Mouse (Mus musculus) liver, postnatal 0 days (tissue): Measurements from ENCODE around the gene Sptb. TPM values are rescaled to one million over a fixed set of nuclear protein-coding genes. Genes with fewer than 3 reads are reported as not detected.
A peak's percentile ranks its signal among the peaks of the same experiment; 100 is the strongest.

Source experiments
- ATAC-seq: fragments of 200-750 bp; cut with Nextera tagmentation; 2 replicates; pipeline ENCODE4 v1.8.0; 2017; ENCODE audit warnings: mild to moderate bottlenecking, moderate library complexity
- DNase-seq: peaks from one replicate; pipeline ENCODE4 v3.0.0-alpha.2; 2016
- H3K27ac ChIP-seq: fragments of 300-500 bp; sonication (generic); 2 replicates; pipeline ENCODE4 v1.5.1; 2014; ENCODE audit warnings: antibody characterized with exemption, moderate library complexity, mild to moderate bottlenecking, low read depth
- H3K27me3 ChIP-seq: fragments of 300-500 bp; sonication (generic); 2 replicates; pipeline ENCODE4 v1.6.1; 2014; ENCODE audit warnings: low read length, control low read depth, mixed read lengths; ENCODE audit not compliant: insufficient read depth
- H3K36me3 ChIP-seq: fragments of 300-500 bp; sonication (generic); replicated peaks from 2 replicates; pipeline ENCODE4 v1.6.1; 2014; ENCODE audit warnings: mild to moderate bottlenecking, control low read depth, low read length, moderate library complexity, mixed read lengths; ENCODE audit not compliant: insufficient read depth
- H3K4me1 ChIP-seq: fragments of 300-500 bp; sonication (generic); 2 replicates; pipeline ENCODE4 v1.6.1; 2014; ENCODE audit warnings: antibody characterized with exemption, mild to moderate bottlenecking, control low read depth; ENCODE audit not compliant: insufficient read depth
- H3K4me2 ChIP-seq: fragments of 300-500 bp; sonication (generic); 2 replicates; pipeline ENCODE4 v1.6.1; 2014; ENCODE audit warnings: low read depth, mild to moderate bottlenecking, low read length, moderate library complexity, mixed read lengths
- H3K4me3 ChIP-seq: fragments of 300-500 bp; sonication (generic); 2 replicates; pipeline ENCODE4 v1.5.1; 2014; ENCODE audit warnings: low read depth, low read length
- H3K9ac ChIP-seq: fragments of 300-500 bp; sonication (generic); replicated peaks from 2 replicates; pipeline ENCODE4 v1.6.1; 2014; ENCODE audit warnings: mild to moderate bottlenecking, moderate library complexity
- H3K9me3 ChIP-seq: fragments of 300-500 bp; sonication (generic); 2 replicates; pipeline ENCODE4 v1.6.1; 2016; ENCODE audit warnings: mild to moderate bottlenecking, control low read depth, low read length, mixed read lengths
- CTCF ChIP-seq: sonication (generic); IDR thresholded peaks from 2 replicates; pipeline ENCODE4 v1.5.1; 2016; ENCODE audit warnings: antibody characterized with exemption, low read depth
- EP300 ChIP-seq: IDR thresholded peaks from 2 replicates; pipeline ENCODE4 v1.6.1; 2016; ENCODE audit warnings: antibody characterized with exemption, low read depth, mild to moderate bottlenecking
- WGBS: fragments of 180-500 bp; shearing (Covaris S2); extraction: QIAGEN DNeasy Blood & Tissue Kit; methylation state at CpG from one replicate; pipeline ENCODE4 v1.1.7; 2014; ENCODE audit not compliant: insufficient replicate concordance; 5-methylcytosine and 5-hydroxymethylcytosine counted together
- polyA plus RNA-seq: library from polyadenylated mRNA; unstranded; fragments of >200 nt; fragmentation: Nextera tagmentation; extraction: Ambion mirVana; gene quantifications from 2 replicates; pipeline ENCODE4 v1.2.1, GENCODE M21; 2015

Sptb gene
- polyA plus RNA-seq, 1 experiment from 2014 or later = 14.8 TPM

DNA sequence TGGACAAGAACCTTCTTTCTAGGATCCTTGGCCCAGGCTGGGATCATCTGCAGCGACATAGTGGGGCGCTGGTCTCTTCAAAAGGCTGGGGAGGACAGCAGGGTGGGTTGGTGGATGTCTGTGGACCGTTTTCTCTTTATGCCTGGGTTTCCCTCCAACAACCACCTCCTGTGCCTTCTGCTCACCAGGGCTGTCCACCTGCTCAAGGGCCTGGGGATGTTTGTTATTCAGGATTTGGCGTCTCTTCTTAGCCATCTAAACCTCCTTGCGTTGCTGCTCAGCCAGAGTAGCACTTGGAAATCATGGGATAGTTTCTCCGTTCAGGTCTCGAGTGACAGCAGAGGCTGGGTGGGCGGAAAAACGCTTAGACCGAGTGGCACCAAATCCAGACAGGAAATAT lies 144.1 kb downstream of the Sptb start:
- H3K36me3 ChIP-seq = peaks cover 63% of the 10 kb centered on the region
- ATAC-seq = no peak
- WGBS = 85% methylated on average over 10 of the region's 10 CpGs

DNA sequence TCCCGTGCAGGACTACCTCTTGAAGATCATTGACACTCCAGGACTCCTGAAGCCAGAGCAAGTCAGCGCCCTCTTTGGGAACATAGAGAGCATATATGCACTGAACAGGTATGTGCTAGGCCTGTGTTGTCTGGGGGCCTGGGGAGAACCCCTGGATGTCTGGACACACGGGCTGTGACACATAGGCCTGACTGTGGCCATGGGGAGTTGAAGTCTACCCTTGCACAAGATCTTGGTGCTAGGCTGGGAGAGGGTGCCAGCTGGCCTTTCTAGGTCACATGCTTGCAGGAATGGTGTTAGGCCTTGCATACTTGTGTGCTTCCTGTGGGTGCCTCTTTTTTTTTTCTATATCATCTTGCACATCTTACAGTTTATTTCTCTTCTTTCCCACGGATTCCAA lies 148.2 kb downstream of the Sptb start:
- TF ChIP-seq EP300 = no peak
- no peak for TF ChIP-seq CTCF
- DNase-seq (no peak), ATAC-seq (no peak)
- peaks cover 63% of the 10 kb centered on the region for H3K36me3 ChIP-seq
- no peaks in the 10 kb centered on the region for H3K9me3 ChIP-seq
- H3K27me3 ChIP-seq = no peaks in the 10 kb centered on the region
- no peak overlapping the region for H3K9ac ChIP-seq
- H3K27ac ChIP-seq = no peak overlapping the region
- no peak overlapping the region for H3K4me3 ChIP-seq
- no peak overlapping the region for H3K4me2 ChIP-seq
- 81% methylated on average over 4 of the region's 4 CpGs for WGBS
- peaks cover 4% of the 10 kb centered on the region for H3K4me1 ChIP-seq

More for the DNA sequence above, 144.1 kb downstream of the Sptb start:
- Histone ChIP-seq H3K27ac (no peak overlapping the region), H3K9me3 (no peaks in the 10 kb centered on the region), H3K4me3 (no peak overlapping the region), H3K4me1 (no peaks in the 10 kb centered on the region), H3K9ac (no peak overlapping the region), H3K4me2 (no peak overlapping the region), H3K27me3 (no peaks in the 10 kb centered on the region)
- DNase-seq = no peak
- TF ChIP-seq EP300 (no peak), CTCF (no peak)

DNA sequence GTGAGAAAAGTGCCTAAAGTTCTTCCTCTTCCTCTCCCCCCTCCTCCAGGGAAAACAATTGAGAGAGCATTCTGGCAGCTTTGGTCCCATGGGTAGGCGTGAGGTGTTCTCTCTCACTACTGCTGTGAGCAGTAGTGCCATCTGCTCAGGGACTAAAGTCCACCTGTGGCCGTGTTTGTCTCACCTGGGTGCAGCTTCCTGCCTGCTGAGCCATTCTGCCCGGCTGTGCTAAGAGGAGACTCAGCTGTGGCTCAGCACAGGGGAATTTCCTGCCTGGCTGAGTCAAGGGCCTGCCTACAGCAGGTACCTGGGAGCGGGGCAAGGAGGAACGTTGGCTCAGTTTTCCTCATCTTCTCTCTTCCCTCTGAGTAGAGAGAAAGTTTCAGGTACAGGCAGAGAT lies 152.1 kb downstream of the Sptb start:
- Histone ChIP-seq H3K4me3 (no peak overlapping the region), H3K27ac (peak overlapping the region; percentile 25), H3K27me3 (no peaks in the 10 kb centered on the region), H3K9ac (no peak overlapping the region), H3K4me2 (no peak overlapping the region), H3K36me3 (peaks cover 26% of the 10 kb centered on the region), H3K4me1 (peaks cover 37% of the 10 kb centered on the region), H3K9me3 (no peaks in the 10 kb centered on the region)
- DNase-seq (peak; percentile 42), ATAC-seq (peak; percentile 88)
- TF ChIP-seq CTCF (no peak), EP300 (no peak)
- WGBS = 56% methylated on average over 5 of the region's 5 CpGs

DNA sequence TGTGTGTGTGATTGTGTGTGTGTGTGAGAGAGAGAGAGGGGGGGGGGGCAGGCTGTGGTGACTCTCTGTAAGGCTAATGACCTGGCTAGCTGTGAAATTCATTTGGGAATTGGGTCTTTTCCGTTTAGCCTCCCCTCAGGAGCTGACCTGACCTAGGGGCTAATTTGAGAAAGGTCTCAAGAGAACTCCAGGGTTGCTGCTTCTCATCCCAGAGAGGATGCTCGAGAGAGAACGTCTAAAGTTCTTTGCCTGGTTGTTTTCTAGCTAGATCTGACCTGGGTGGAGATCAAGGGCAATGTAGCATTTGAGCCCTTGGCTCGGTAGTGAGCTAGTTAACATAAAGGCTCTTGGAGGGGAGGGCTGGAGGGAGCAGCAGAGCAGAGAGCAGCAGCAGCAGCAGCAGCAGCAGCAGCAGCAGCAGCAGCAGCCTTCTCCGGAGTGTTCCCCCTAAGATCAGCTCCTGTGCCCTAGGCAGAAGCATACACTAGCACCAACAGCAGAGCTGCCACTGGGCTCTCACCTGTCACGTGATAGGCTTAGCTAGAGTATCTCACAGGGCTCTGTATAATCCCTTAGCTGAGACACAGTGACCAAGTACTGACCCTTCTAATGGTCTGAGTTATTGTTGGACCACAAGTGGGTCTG lies 153.5 kb downstream of the Sptb start:
- TF ChIP-seq CTCF (no peak), EP300 (no peak)
- Histone ChIP-seq H3K36me3 (peaks cover 16% of the 10 kb centered on the region), H3K4me3 (no peak overlapping the region), H3K9me3 (no peaks in the 10 kb centered on the region), H3K27me3 (no peaks in the 10 kb centered on the region), H3K4me1 (peaks cover 51% of the 10 kb centered on the region), H3K9ac (no peak overlapping the region), H3K27ac (peak overlapping the region; percentile 1; the same call in 1 of the 2 replicates), H3K4me2 (no peak overlapping the region)
- ATAC-seq (no peak), DNase-seq (no peak)
- 47% methylated on average over 6 of the region's 6 CpGs for WGBS

DNA sequence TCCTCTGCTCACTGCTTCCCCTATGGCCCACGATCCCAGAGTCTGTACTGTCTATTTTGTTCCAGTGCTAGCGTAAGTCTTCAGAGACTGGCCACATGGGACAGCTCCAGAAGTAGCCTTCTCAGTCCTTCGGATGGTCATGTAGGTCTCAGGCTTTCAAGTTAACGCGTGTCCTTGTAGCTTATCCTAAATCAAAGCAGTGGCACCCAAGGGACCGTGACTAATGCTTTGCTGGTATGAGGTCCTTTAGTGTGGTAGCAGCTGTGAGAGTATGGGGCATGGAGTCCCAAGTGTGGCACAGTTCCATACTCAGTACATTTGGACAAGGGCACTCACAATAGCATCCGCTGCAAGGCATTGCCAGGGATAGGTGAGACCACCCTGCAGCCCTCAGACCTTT lies 154.2 kb downstream of the Sptb start:
- no peak overlapping the region for H3K4me2 ChIP-seq
- H3K4me3 ChIP-seq = no peak overlapping the region
- TF ChIP-seq CTCF (no peak), EP300 (no peak)
- no peak overlapping the region for H3K9ac ChIP-seq
- ATAC-seq (no peak), DNase-seq (no peak)
- no peak overlapping the region for H3K27ac ChIP-seq
- H3K4me1 ChIP-seq = peaks cover 54% of the 10 kb centered on the region
- peaks cover 13% of the 10 kb centered on the region for H3K36me3 ChIP-seq
- WGBS = 74% methylated on average over 7 of the region's 7 CpGs
- no peaks in the 10 kb centered on the region for H3K27me3 ChIP-seq
- H3K9me3 ChIP-seq = no peaks in the 10 kb centered on the region

DNA sequence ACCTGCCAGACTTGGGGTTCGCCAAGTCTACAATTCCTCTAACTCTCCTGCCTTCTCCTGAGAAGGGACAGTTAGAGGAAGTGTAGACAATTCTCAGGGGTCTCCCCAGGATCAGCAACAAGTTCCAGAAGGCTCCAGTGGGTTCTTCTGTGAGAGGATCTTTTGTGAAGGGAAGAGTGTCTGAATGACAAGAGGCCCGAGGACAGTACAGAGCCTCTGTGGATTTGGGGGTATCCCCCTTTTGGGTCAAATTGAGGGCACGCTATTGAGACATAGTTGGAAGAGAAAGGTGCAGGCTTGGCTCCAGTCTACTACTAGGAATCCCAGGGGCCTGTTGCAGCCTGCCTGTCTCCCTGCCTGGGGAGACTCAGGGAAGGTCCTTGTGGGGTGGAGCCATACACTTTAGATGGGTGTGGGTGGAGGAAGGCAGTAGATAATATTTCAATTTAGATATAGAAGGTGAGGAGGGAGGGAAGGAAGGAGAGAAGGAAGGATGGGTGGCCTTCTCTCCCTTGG lies 155.4 kb downstream of the Sptb start:
- Histone ChIP-seq H3K4me1 (peaks cover 56% of the 10 kb centered on the region), H3K36me3 (peaks cover 5% of the 10 kb centered on the region), H3K4me3 (no peak overlapping the region), H3K9me3 (no peaks in the 10 kb centered on the region), H3K27me3 (no peaks in the 10 kb centered on the region), H3K4me2 (no peak overlapping the region), H3K9ac (no peak overlapping the region), H3K27ac (no peak overlapping the region)
- DNase-seq = no peak
- WGBS = 79% methylated on average over 3 of the region's 3 CpGs
- TF ChIP-seq CTCF (no peak), EP300 (no peak)
- no peak for ATAC-seq
